Mouse (Mus musculus) heart, adult 11 months (tissue): ENCODE measurements around the gene Esyt2.

ENCODE experiments used
- DNase-seq: peaks from one replicate; pipeline ENCODE4 v3.0.0; 2022

The Esyt2 gene

DNA sequence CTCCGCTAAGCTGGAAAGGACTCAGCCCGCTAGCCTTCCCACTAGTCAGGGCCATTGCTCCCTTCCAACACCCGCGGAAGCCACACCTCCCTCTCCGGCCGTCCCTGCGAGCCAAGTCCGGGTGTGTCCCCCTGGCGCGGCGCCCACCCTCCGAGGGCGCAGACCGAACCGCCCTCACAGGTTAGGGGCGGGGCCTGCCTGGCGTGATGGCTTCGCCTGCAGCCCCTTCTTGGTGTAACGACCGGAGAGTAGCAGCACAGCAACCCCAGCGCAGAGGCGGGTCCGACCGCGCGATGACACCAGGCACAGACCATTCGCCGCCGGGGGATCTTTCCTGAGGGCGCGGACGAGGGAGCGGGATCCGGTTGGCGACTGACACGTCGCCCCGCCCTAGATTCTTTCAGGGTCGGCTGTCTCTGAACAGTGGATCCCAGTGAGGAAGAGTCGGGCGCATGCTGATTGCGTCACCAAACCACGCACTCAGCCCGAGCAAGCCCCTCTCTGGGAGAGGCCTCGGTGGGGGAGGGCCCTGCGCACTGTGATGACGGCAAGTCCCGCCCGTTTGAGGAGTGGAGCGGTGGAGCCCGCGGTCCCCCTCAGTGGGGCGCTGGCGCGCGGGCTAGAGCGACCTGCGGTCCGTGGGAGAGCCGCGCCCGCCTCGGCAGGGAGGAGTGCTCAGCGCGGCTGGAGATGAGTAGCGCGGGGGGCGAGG, at the start of gene Esyt2:
Gene Esyt2 (plus strand): TSS at position 544 of the 712 bp plus-strand sequence.
- DNase-seq = peak; percentile 100

DNA sequence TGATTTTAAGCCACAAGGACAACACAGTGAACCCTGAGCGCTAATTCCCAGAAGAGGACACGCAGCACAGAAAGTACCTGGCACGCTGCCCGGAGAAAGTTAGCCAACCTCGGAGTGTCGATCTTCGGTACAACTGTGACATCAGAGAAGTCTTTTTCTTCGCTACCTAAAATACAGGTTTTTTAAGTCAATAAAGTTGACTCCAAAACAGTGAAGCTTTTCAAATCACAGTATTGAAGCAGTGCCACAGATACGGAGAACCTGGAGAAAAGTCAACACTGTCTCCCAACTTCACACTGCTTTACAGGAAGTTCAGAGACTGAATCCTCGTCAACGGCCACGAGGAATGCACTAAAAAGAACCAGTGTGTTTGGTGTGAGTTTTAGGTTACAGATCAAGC, 49.4 kb upstream of the Esyt2 start:
- DNase-seq = peak; percentile 97

DNA sequence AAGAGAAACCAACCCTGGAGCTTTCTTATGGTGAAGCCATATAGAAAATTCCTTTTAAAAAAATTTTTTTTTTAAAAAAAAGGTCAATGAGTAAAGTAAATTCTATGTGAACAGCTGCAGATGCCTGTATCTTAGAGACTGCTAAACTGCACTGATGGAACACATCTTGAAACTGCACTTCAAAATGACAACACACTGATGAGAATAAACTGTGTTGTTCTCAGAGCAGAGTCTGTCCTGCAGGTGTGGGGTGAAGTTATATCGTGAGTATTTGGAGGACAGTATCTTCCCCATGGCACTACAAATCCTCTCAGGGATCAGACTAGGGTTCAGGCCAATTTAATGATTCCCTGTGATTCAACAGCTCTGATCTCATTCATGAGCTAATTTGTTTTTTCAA, 48.9 kb upstream of the Esyt2 start:
- peak; percentile 55 for DNase-seq

DNA sequence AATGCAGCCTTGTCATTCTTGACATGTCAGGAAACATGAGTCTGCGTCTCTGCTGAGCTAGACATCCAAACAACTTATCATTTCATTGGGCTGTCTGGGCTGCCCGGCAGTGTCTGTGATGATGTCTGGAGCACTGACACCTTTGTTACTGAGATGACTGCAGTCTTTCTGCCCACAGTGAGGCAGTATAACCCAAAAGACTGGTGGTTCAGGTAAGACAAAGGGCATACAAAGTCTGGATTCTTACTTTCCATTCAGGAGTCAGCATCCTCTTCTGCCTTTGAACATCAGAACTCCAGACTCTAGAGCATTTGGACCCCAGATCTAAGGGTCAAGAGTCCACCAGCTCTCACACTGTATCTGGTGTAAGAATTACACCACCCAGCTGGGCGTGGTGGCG, 45.6 kb upstream of the Esyt2 start:
- peak; percentile 52 for DNase-seq

DNA sequence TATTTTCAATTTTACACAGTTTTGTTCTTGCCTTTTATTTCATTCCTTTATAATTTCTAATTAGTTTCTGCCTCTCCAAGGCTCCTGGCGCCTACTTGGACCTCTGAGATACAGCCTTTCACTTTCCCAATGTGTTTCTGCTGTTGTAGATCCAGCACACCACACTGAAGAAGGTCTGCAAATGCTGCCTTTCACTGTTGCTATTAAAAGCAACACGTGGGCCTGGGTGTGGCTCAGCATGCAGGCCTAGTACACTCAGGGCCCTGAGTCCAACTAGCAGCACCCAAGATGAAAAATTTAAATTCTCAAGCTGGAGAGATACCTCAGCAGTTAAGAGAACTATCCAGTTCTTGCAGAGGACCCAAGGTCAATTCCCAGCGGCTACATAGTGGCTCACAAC, 44.3 kb upstream of the Esyt2 start:
- DNase-seq = peak; percentile 91

DNA sequence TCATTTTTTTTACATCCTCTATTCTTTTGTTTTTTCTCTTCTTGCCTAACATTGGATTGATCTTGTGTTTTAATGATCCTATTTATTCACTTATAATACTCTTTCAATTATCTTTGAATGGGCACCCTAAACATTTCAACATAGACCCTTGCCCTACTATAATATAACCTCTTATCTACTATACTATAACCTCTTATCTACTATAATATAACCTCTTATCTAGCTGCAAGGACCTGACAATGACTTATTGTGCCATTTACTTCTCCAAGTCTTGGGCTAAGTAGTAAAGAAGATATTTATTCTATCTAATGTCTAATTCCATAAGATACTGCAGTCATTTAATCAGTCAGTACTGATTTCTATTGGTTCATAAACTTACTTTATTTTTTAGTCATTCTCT, 42.6 kb upstream of the Esyt2 start:
- no peak for DNase-seq

DNA sequence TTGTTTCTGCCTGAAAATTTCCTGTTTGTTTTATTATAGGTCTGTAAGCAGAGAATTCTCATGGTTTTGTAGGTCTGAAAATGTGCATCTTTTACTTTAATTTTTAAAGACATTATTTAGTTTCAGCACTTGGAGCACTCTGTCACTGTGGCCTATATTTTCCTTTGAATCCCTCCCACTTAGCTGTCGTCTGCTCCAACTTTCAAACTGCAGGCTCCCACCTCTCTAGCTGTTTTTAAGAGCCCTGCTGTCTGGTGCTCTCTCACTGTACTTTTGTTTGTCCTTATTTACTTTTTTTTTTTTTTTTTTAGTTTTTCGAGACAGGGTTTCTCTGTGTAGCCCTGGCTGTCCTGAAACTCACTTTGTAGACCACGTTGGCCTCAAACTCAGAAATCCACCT, 42.2 kb upstream of the Esyt2 start:
- peak; percentile 37 for DNase-seq

DNA sequence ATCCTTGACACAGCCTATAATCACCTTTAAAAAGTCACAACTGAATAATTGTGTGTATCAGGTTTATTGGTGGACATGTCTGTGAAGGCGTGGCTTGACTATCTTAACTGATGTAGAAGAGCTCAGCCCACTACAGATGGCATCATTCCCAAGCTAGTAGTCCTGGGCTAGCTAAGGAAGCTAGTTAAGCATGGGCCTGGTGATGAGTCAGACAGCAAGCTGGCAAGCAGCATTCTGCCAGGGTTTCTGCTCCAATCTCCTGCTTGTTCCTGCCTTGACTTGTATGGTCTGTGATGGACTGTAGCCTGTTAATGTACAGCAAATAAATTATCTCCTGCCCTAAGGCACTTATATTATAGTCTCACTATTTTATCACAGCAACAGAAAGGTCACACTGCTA, 36.4 kb upstream of the Esyt2 start:
- DNase-seq = peak; percentile 64

DNA sequence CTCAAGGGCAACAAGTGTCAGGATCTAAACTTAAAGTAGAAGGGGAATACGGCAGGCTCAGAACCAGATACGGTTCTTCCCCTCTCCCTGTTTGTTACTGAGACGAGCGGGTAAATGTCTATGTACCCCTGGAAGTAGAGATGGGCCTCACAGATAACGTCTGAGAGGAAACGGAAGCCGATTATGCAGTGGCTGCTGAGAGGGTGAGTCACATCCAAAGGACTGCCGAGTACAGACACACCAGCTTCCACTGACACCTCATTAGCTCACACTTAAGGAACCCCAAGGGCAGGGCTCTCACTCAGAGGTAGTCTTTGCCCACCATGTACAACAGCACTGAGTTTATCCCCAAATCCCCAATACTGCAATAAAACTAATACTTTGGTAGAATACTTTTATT, 26.3 kb upstream of the Esyt2 start:
- DNase-seq = peak; percentile 87

DNA sequence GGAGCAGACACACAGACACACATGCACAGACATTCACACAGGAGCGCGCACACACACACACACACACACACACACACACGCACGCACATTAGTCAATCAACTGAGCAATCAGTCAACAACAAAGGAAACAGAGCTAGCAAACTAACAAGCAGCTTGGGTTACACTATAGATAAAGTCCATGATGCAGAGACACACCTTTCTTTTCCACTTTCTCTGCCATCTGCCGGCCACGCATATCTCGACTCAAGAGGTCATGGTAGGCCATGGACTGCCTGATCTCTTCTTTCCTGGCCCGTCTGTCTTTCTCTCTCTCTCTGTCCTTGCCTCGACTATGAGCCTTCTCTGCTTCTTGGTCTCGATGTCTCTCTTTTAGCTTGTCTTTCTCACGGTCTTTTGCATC, 25.4 kb upstream of the Esyt2 start:
- peak; percentile 37 for DNase-seq

DNA sequence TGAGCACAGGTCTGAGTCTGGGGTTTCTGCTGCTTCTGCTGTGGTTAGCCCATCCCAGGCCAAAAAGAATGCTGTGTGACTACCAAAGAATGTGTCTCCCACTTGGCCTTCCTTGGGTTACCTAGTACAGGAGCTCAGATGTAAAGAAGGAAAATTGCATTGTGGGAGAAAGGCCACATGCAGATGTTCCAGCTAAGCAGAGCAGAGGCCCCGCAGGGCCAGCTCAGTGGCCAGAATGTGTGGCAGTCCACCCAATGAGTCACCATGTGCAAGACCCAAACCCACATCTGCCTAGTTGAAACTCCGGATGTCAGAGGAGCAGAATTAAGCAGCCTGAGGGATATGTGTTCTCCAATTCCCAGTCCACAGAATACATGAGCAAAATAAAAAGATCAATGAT, 22.7 kb upstream of the Esyt2 start:
- DNase-seq = peak; percentile 72

DNA sequence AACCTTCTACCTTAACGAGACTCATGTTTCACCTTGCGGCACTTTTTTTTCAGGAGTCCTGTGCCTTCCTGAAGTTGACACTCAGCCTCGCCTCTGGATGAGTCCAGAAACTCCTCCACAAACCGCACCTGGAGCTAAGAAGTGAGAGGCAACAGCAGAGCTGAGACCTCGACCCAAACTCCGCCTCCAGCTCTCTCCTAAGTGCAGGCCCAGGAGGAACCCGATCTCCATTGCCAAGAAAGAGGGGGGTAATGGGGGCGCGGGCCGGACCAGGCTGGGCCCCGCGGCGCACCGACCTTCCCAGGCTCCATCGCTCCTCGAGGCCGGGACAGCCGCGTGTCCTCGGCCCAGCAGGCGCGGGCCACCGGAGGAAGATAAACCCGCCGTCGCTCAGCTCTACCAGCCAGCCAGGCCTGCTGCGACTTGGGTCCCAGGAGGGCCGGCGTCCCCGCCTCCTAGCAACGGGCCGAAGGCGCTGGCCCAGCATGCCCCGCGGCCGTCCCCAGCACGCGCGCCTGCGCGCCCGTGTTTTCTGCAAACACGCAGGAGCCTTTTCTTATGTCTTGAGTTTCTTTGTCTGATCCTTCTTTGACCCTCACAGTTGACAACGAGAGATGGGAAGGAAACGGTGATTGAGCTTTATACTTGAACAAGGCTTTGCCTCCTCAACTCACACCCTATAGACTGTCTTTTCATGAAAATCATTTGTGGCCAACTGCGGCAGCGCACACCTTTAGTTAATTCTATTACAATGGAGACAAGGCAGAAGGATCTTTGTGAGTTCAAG, 18.2 kb upstream of the Esyt2 start, which contains the start of gene Wdr60:
Gene Wdr60 (minus strand): TSS at position 468 of the 787 bp plus-strand sequence.
- DNase-seq = peak; percentile 98

DNA sequence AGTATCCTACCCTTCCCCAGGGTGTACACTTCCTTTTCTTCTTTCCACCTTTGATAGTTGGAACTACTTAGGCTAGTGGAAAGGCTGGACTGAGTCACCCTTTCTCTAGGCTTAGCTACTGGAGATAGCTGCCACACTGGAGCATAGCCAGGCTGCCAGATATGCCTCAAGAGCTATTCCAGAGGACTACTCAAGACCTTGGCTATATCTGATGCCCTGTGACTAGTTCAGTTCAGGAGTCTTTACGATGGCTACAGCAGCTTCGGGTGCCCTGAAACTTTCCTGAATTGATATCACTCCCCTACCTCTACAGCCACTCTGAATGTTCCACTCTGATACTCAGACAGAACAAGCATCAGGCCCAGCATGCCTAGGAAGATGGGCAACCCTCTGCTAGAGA, 16.2 kb upstream of the Esyt2 start:
- DNase-seq = peak; percentile 83

DNA sequence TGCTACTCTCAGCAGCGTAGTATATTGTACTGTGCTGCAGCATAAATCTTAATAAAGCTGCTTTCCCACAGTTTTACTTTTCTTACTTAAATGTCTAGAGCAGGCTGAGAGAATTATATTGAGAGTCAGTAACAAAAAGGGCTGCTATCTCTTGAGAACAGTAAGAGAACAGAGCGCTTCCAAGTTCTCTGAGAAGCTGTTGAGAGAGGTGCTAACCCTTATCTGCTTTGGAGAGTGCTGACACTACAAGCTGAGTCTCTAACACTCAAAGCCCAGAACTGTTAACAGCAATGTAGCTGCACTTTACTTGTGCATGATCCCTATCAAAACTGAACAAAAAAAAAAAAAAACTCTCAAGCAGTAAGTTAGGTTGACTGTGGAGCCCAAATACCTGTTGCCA, 15.7 kb upstream of the Esyt2 start:
- DNase-seq = no peak

DNA sequence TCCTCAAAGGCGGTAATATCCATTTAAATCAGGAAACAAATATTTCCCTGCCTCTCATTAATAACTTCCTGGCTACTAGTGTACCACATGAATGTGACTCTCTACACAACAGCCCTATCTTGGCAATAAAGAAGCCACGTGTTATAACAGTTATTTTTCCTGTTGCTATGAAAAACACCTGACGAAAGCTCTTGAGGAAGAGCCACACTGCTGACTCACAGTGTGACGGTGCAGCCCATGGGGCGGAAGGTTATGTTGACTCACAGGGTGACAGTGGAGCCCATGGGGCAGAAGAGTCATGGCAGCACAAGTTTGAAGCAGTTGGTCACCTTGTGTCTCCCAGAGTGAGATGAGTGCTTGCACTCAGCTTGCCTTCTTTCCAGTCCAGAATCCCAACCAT, 11.5 kb upstream of the Esyt2 start:
- DNase-seq = peak; percentile 90

DNA sequence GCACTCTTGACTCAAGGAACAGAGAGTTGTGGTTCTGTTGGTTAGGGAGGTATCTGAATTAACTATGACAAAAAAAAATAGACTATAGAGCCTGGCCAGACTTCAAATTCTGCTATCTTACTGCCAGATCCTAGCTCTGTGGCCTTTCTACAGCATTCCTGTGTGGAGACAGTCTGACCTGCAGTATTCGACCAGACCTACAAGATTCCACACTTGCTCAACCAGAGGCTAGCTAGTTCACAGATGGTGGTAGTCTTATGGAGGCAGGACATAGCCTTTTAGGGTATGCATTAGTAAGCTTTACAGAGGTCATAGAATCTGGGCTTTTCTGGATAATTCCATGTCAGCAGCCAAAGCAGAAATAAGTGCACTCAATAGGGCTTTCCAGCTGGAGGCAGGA, 10.5 kb upstream of the Esyt2 start:
- peak; percentile 79 for DNase-seq

DNA sequence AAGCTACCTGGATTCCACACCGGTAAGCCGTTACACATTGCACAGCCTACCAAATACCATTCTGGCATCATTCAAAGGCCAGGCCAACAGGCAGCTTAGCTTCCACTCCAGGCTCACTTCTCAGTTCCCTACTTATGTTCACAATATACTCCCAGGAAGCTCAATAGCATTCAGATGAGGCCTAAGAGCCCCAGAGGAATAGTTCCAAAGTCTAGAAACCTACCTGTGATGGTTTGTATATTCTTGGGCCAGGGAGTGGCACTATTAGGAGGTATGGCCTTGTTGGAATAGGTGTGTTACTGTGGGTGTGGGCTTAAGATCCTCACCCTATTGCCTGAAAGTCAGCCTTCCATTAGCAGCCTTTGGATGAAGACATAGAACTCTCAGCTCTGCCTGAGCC, 9.9 kb upstream of the Esyt2 start:
- peak; percentile 54 for DNase-seq

DNA sequence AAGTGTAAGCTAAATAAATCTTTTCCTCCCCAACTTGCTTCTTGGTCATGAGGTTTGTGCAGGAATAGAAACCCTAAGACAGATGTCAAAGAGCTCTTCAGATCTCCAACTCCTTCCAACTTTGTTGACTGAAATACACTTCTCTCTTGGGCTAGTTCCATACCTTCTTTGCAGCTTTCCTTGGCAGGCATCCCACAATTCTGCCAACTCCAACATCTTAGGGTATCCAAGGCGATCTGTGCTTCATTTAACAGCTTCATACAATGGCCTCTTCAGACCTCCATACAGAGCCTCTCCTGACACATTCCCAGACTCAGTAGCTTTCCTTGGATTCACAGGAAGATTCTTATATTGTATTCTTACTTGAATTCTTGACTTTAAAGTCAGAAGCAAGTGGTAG, 7.3 kb upstream of the Esyt2 start:
- peak; percentile 41 for DNase-seq

DNA sequence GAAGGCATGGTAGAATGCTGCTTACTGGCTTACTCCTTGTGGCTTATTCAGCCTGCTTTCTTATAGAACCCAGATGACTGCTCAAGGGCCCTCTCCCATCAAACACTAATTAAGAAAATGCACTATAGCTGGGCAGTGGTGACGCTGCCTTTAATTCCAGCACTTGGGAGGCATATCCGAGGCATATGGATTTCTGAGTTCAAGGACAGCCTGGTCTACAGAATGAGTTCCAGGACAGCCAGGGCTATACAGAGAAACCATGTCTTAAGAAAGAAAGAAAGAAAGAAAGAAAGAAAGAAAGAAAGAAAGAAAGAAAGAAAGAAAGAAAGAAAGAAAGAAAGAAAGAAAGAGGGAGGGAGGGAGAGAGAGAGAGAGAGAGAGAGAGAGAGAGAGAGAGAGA, 5.9 kb upstream of the Esyt2 start, which contains the start of gene Gm11027:
Gene Gm11027 (plus strand): TSS at position 301 of the 400 bp plus-strand sequence.
- DNase-seq = peak; percentile 71

DNA sequence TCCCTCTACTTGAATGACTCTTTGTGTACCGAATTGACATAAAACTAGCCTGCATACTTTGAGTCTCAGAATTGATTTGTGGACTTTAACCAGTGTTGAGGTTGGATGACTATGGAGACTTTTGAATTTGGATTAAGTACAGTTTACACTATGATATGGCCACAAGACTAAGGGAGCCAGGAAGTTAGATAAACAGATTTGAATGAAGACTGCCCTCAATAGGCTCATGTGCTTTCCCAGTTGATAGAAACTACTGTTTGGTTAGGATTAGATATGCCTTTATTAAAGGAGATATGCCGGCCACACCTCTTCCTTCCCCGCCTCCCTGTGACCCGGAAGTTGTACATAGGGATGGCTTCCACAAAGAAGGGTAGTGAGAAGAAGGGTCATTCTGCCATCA, 5.4 kb upstream of the Esyt2 start:
- peak; percentile 36 for DNase-seq

DNA sequence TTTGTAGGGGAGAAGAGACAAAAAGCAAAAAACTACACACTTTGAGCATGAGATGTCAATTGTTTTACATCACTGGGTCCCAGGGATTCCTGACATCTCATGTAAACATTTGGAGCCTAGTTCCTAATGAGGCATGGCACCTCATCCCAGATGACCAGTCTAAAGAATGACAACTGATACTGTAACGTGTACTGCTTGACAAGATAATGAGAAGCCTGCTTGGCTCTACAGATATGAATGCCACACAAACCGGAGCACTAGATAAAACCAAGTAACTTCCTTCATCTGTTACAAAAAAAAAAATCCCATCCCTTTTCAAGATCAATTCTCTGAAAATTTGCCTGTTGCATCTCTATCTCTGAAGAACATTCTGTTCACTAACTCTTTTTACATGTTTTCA, 4.0 kb upstream of the Esyt2 start:
- no peak for DNase-seq

DNA sequence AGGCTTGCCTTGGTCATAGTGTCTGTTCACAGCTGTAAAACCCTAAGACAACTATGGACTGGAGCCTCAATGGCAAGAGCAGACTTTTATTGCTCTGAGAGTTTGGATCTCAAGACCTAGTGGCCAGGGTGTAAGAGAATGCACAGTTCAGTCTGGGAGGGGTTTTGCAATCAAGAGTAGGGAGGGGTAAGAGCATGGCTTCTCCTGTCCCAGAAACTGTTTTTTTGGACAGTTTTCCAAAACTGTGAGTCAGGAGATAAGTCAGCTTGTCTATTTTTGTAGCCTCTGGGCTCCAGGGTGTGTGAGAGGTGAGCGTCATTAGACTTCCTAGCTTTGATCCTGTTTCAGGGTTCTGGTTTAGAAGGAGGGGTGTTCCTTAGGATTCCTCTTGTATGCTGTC, 2.5 kb upstream of the Esyt2 start:
- DNase-seq = peak; percentile 83

DNA sequence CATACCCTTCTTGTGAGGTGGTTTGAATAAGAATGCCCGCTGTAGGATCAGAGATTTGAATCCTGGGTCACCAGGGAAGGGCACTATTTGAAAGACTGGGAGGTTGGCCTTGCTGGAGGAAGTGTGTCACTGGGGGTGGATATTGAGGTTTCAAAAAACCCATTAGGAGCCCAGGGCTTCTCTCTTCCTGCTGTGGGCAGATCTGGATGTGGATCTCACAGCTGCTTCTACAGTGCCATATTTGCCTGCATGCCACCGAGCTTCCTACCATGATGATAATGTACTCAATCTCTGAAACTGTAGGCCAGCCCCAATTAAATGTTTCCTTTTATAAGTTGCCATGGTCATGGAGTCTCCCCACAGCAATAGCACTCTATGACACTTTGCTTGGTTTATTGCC, 1.8 kb upstream of the Esyt2 start:
- DNase-seq = peak; percentile 72

DNA sequence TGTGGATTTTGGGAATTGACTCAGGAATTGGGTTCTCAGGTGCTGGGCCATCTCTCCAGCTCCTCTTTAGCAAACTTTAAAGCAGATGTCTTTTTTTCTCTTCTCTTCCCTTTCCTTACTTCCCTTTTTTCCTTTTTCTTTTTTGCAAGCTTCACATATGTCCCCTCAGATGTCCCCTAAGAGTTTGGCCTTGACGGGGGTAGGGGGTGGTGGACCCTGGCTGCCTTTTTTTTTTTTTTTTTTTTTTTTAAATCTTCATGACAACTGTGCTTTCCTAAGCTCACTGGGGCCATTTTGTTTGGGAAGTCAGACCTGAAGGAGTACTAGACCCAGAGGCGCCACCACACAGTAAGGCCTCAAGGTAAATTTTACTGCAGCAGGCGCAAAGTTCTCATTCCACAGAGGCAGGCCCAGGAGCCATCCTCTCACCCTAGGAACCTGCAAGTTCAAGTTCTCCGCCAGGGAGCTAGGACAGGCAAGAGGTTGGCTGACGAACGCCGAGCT, 795 bp upstream of the Esyt2 start:
- no peak for DNase-seq
